Mouse (Mus musculus): ENCODE measurements around the gene Tmppe.

The Tmppe gene

DNA sequence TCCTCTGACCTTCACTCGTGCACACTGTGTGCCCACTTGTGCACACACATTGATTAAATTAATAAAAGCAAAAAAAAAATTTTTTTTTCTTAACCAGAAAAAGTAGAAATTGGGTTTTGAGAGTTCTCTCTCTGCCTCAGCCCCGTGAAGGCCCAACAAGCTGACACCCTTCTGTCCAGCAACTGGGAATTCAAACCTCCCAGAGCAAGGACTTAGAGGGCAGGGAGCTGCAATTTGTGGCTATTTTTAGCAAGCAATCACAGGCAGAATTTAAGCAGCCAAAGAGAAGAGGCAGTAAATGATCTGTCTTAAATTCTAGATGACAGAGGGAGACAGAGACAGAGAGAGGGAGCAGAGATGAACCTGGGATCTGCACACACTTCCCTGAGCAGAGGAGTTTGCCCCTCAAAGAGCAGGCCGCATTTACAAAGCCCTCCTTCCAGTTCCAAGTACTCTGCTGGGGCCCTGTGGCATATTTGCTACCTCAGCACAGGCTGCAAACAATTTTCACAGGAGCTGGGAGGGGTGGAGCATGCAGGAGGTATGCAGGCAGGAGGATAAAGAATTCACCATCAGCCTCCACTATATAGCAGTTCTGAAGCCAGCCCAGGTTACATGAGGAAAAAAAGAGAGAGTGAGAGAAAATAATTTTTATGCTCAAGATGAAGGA, 12.1 kb upstream of the Tmppe start:
- ChIA-PET POLR2A (interaction anchor here (0.8 to 8.7 kb wide), 14 partner anchors 12 to 459 kb away, joined by 3 to 109 read pairs (median 6); partner anchors contain the start of genes Glb1 (in 4 of the 4), Tmppe (in 4 of the 4) and Fbxl2 (in 1 of the 4)), CTCF (interaction anchor here in 3 of 4 experiments (0.5 to 2.1 kb wide), 9 partner anchors 9 to 700 kb away, joined by 3 to 12 read pairs (median 4); partner anchors contain the start of genes Glb1 (in 1 of the 3) and Tmppe (in 1 of the 3))

GRCm38 (mm10) chr9:114389371-114389904, 11.5 kb upstream of the Tmppe start:
- ChIA-PET CTCF (interaction anchor here (0.5 to 2.1 kb wide), 11 partner anchors 9 to 699 kb away, joined by 3 to 12 read pairs (median 4); partner anchors contain the start of genes Glb1 (in 1 of the 4) and Tmppe (in 1 of the 4)), POLR2A (interaction anchor here (0.6 to 8.7 kb wide), 23 partner anchors 11 to 459 kb away, joined by 3 to 109 read pairs (median 4); partner anchors contain the start of genes Glb1 (in 4 of the 4), Tmppe (in 4 of the 4) and Fbxl2 (in 1 of the 4))

GRCm38 (mm10) chr9:114389905-114390748, 10.8 kb upstream of the Tmppe start, which contains the start of gene Crtap:
TSS of gene Crtap (minus strand) at chr9:114390675.
- ChIA-PET POLR2A (interaction anchor here (0.6 to 8.7 kb wide), 30 partner anchors 11 to 921 kb away, joined by 3 to 109 read pairs (median 4); partner anchors contain the start of genes Glb1 (in 4 of the 4), Tmppe (in 4 of the 4), Ccr4 (in 1 of the 4) and Cnot10 (in 1 of the 4)), CTCF (interaction anchor here in 3 of 4 experiments (0.5 to 2.1 kb wide), 10 partner anchors 10 to 434 kb away, joined by 3 to 12 read pairs (median 3); partner anchors contain the start of genes Glb1 (in 2 of the 3) and Tmppe (in 2 of the 3))

DNA sequence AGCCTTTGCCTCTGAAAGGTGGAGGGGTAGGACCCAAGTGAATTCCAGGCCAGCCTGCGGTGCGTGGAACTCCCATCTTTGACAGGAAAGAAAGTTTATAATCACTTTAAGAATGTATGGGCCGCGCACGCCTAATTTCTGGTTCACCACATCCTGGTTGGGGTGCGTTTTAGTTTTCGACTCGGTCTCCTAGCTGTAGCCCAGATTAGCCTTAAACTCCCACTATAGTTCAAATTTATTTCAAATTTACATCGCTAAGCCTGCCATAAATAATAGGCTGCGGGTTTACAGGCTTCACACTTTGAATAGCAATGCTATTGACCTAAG, 10.2 kb upstream of the Tmppe start:
- ChIA-PET CTCF (interaction anchor here in 3 of 4 experiments (0.6 to 1.7 kb wide), 4 partner anchors 10 to 188 kb away, joined by 3 to 5 read pairs (median 4); partner anchors contain the start of genes Glb1 (in 1 of the 3) and Tmppe (in 1 of the 3)), POLR2A (interaction anchor here (0.6 to 8.7 kb wide), 18 partner anchors 10 to 920 kb away, joined by 3 to 109 read pairs (median 4); partner anchors contain the start of genes Glb1 (in 3 of the 4), Tmppe (in 3 of the 4), Cnot10 (in 1 of the 4) and Ubp1 (in 1 of the 4))

GRCm38 (mm10) chr9:114394136-114394535, 6.8 kb upstream of the Tmppe start:
- ChIA-PET POLR2A (interaction anchor here in 3 of 4 experiments (0.6 to 8.7 kb wide), 33 partner anchors 9 to 1090 kb away, joined by 3 to 109 read pairs (median 4); partner anchors contain the start of genes Cnot10 (in 1 of the 3), Glb1 (in 1 of the 3), Tmppe (in 1 of the 3) and Trim71 (in 1 of the 3)), CTCF (interaction anchor here in 2 of 4 experiments (1.4 to 1.6 kb wide), 3 partner anchors 12 to 76 kb away, joined by 3 to 5 read pairs (median 3); no protein-coding TSS in a partner anchor)

GRCm38 (mm10) chr9:114394677-114395076, 6.2 kb upstream of the Tmppe start:
- ChIA-PET CTCF (interaction anchor here in 3 of 4 experiments (0.6 to 1.6 kb wide), 6 partner anchors 13 to 186 kb away, joined by 3 to 6 read pairs (median 4); no protein-coding TSS in a partner anchor), POLR2A (interaction anchor here (0.6 to 8.7 kb wide), 43 partner anchors 9 to 1091 kb away, joined by 3 to 109 read pairs (median 4); partner anchors contain the start of genes C130032M10Rik (in 1 of the 4), Cnot10 (in 1 of the 4), Fbxl2 (in 1 of the 4) and Glb1 (in 1 of the 4))

- POLR2A ChIA-PET, result interaction anchor here (0.5 to 8.7 kb wide), 38 partner anchors 8 to 586 kb away, joined by 3 to 109 read pairs (median 4); partner anchors contain the start of genes Cnot10 (in 2 of the 4), C130032M10Rik (in 1 of the 4), Fbxl2 (in 1 of the 4) and Glb1 (in 1 of the 4)
- CTCF ChIA-PET, result interaction anchor here in 3 of 4 experiments (0.6 to 1.6 kb wide), 6 partner anchors 13 to 77 kb away, joined by 3 to 5 read pairs (median 3); no protein-coding TSS in a partner anchor
Measured at GRCm38 (mm10) chr9:114395258-114395657, 5.6 kb upstream of the Tmppe start.

DNA sequence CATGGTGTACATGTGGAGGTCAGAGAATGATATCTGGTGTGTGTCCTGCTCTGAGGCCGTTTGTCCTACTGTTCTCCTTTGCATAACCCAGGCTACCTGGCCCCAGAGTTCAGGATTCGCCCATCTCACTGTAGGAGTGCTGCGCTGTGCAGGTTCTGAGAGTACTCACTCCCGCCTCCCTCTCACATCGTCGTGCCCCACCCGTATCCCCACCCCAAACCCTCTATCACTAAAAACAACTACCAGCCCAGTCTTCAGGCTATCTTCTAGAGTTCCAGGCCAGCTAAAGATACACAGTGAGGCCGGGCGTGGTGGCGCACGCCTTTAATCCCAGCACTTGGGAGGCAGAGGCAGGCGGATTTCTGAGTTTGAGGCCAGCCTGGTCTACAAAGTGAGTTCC, 1.2 kb upstream of the Tmppe start:
- ChIA-PET POLR2A (interaction anchor here in 3 of 4 experiments (0.6 to 9.5 kb wide), 23 partner anchors 7 to 706 kb away, joined by 3 to 109 read pairs (median 4); partner anchors contain the start of genes Crtap (in 2 of the 3), Cnot10 (in 1 of the 3) and Ubp1 (in 1 of the 3)), CTCF (interaction anchor here in 1 of 4 experiments (0.7 to 0.8 kb wide), 2 partner anchors 18 to 97 kb away, joined by 3 to 4 read pairs; no protein-coding TSS in a partner anchor)

DNA sequence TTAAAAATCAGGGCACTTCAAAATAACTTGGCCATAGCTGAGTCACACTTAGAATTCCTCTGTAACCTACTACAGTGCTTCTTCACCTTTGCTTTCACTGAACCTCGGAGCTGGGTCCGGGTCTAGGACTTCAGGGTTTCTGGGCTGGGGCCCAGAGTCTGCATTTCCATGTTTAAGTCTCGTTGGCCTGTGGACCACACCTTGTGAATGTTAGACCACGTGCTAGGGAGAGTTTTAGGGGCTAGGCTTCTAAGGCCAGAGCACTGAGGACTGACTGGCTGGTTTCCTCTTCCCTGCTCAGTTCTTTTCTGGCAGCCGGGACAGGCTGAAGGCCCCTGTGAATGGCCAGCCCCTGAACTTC, 337 bp upstream of the Tmppe start:
- ChIA-PET CTCF (interaction anchor here (0.5 to 2.2 kb wide), 13 partner anchors 10 to 398 kb away, joined by 3 to 12 read pairs (median 3); partner anchors contain the start of genes Cmtm6 (in 1 of the 4) and Crtap (in 1 of the 4)), POLR2A (interaction anchor here (0.6 to 9.5 kb wide), 30 partner anchors 8 to 470 kb away, joined by 3 to 109 read pairs (median 4); partner anchors contain the start of genes Crtap (in 3 of the 4), Cnot10 (in 2 of the 4), Fbxl2 (in 1 of the 4) and Ubp1 (in 1 of the 4))

- CTCF ChIA-PET, result interaction anchor here in 3 of 4 experiments (0.7 to 2.2 kb wide), 6 partner anchors 12 to 95 kb away, joined by 3 to 12 read pairs (median 4); no protein-coding TSS in a partner anchor
- POLR2A ChIA-PET, result interaction anchor here (0.6 to 9.5 kb wide), 14 partner anchors 8 to 471 kb away, joined by 3 to 109 read pairs (median 12); partner anchors contain the start of genes Crtap (in 3 of the 4), Cnot10 (in 1 of the 4) and Ubp1 (in 1 of the 4)
Measured at GRCm38 (mm10) chr9:114401685-114402080, 778 bp downstream of the Tmppe start.

- ChIA-PET POLR2A (interaction anchor here in 2 of 4 experiments (0.7 to 9.5 kb wide), 14 partner anchors 8 to 48 kb away, joined by 3 to 109 read pairs (median 4); partner anchors contain the start of gene Crtap (in 2 of the 2)), CTCF (interaction anchor here (0.7 to 4.3 kb wide), 5 partner anchors 7 to 302 kb away, joined by 3 to 30 read pairs (median 8); no protein-coding TSS in a partner anchor)
Measured at GRCm38 (mm10) chr9:114407676-114408075, 6.8 kb downstream of the Tmppe start.

- ChIA-PET CTCF (interaction anchor here in 1 of 4 experiments (0.6 kb wide), 1 partner anchor 25 kb away, joined by 4 read pairs; no protein-coding TSS in a partner anchor), POLR2A (interaction anchor here in 2 of 4 experiments (0.7 to 5.3 kb wide), 8 partner anchors 10 to 787 kb away, joined by 3 to 19 read pairs (median 4); partner anchors contain the start of genes Crtap (in 1 of the 2), Glb1 (in 1 of the 2) and Tmppe (in 1 of the 2))
Measured at GRCm38 (mm10) chr9:114410313-114410862, 9.5 kb downstream of the Tmppe start.

GRCm38 (mm10) chr9:114411295-114411694, 10.4 kb downstream of the Tmppe start:
- CTCF ChIA-PET, result interaction anchor here (0.5 to 1.6 kb wide), 12 partner anchors 17 to 218 kb away, joined by 3 to 12 read pairs (median 4); no protein-coding TSS in a partner anchor
- POLR2A ChIA-PET, result interaction anchor here in 3 of 4 experiments (0.6 to 5.3 kb wide), 6 partner anchors 9 to 210 kb away, joined by 3 to 26 read pairs (median 4); partner anchors contain the start of genes Glb1 (in 1 of the 3) and Tmppe (in 1 of the 3)

DNA sequence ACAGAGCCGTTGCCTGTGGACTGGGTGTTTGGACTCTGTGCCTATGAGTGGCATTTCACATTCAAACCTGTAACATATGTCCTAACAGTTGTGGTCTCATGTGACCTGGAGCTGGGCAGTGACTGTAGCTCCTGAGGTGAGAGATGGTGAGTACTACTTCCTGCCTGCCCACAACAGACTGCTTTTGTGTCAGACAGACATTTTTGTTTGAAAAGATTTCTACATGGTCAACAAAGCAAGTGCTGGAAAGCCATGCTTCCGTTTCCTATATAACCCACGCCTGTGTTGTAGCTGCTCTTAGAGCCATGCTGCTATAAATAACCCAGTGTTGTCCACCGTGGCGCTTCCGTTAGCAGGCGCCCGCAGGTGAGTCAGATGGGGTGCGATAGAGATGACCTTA, 11.5 kb downstream of the Tmppe start:
- POLR2A ChIA-PET, result interaction anchor here in 3 of 4 experiments (0.6 to 5.3 kb wide), 12 partner anchors 11 to 172 kb away, joined by 3 to 26 read pairs (median 4); partner anchors contain the start of genes Glb1 (in 2 of the 3) and Tmppe (in 2 of the 3)

GRCm38 (mm10) chr9:114413866-114414265, 13.0 kb downstream of the Tmppe start:
- CTCF ChIA-PET, result no interaction called here
- POLR2A ChIA-PET, result interaction anchor here in 2 of 4 experiments (3.4 to 4.0 kb wide), 2 partner anchors 13 to 170 kb away, joined by 12 to 17 read pairs; partner anchors contain the start of genes Glb1 (in 1 of the 2) and Tmppe (in 1 of the 2)

More for the DNA sequence above, 11.5 kb downstream of the Tmppe start:
- CTCF ChIA-PET, result interaction anchor here in 3 of 4 experiments (0.5 to 1.6 kb wide), 5 partner anchors 28 to 459 kb away, joined by 3 to 11 read pairs (median 3); no protein-coding TSS in a partner anchor

All from embryonic stem cell, embryonic (primary cell).